Mouse (Mus musculus) activated CD4-positive, CD25-positive, alpha-beta regulatory T cell, adult 4 months (primary cell): ENCODE data around the gene Xab2. TPM values are rescaled to one million over a fixed set of nuclear protein-coding genes. Genes with fewer than 3 reads are reported as not detected.
A peak's percentile ranks its signal among the peaks of the same experiment; 100 is the strongest.

ENCODE experiments used
- ATAC-seq: one replicate; pipeline ENCODE4 v1.8.0; 2017
- polyA plus RNA-seq, 2 experiments: library from polyadenylated mRNA; unstranded; fragments of 100-300 nt; shearing (Covaris generic); gene quantifications; one replicate each; pipeline ENCODE4 v1.2.1; 2017

Gene Xab2
- polyA plus RNA-seq = 10 to 100 TPM; 65.9 to 74.1 TPM

GRCm38 (mm10) chr8:3621199-3621970, at the start of gene Xab2, which contains the start of gene Pet100:
Gene Xab2, minus strand, starts transcription at chr8:3621316.
Gene Pet100, plus strand, starts transcription at chr8:3621548.
- peak; percentile 95 for ATAC-seq

- peak; percentile 31 for ATAC-seq
Measured at GRCm38 (mm10) chr8:3670388-3670787, 49.3 kb upstream of the Xab2 start.

- ATAC-seq = no peak
Measured at GRCm38 (mm10) chr8:3665507-3665906, 44.4 kb upstream of the Xab2 start, which contains the start of gene Mcemp1. Gene Mcemp1, plus strand, starts transcription at chr8:3665754.

GRCm38 (mm10) chr8:3664405-3664804, 43.3 kb upstream of the Xab2 start:
- ATAC-seq = no peak

GRCm38 (mm10) chr8:3660889-3661288, 39.8 kb upstream of the Xab2 start:
- ATAC-seq = no peak

- no peak for ATAC-seq
Measured at GRCm38 (mm10) chr8:3656725-3657381, 35.7 kb upstream of the Xab2 start.

- no peak for ATAC-seq
Measured at GRCm38 (mm10) chr8:3655526-3655925, 34.4 kb upstream of the Xab2 start, which contains the start of gene Retn. Gene Retn, plus strand, starts transcription at chr8:3655770.

GRCm38 (mm10) chr8:3654726-3655508, 33.8 kb upstream of the Xab2 start:
- no peak for ATAC-seq

- no peak for ATAC-seq
Measured at GRCm38 (mm10) chr8:3652845-3653244, 31.7 kb upstream of the Xab2 start.

- no peak for ATAC-seq
Measured at GRCm38 (mm10) chr8:3648990-3649389, 27.9 kb upstream of the Xab2 start.

- ATAC-seq = no peak
Measured at GRCm38 (mm10) chr8:3648268-3648667, 27.2 kb upstream of the Xab2 start.

GRCm38 (mm10) chr8:3647561-3647960, 26.4 kb upstream of the Xab2 start:
- no peak for ATAC-seq

- ATAC-seq = no peak
Measured at GRCm38 (mm10) chr8:3646824-3647531, 25.9 kb upstream of the Xab2 start.

- ATAC-seq = peak; percentile 68
Measured at GRCm38 (mm10) chr8:3645804-3646203, 24.7 kb upstream of the Xab2 start.

- ATAC-seq = no peak
Measured at GRCm38 (mm10) chr8:3631478-3631875, 10.4 kb upstream of the Xab2 start.

- peak; percentile 97 for ATAC-seq
Measured at GRCm38 (mm10) chr8:3630647-3631477, 9.7 kb upstream of the Xab2 start, which contains the start of gene Stxbp2. Gene Stxbp2, plus strand, starts transcription at chr8:3630955.

GRCm38 (mm10) chr8:3628014-3628413, 6.9 kb upstream of the Xab2 start:
- peak; percentile 34 for ATAC-seq

GRCm38 (mm10) chr8:3626971-3627370, 5.9 kb upstream of the Xab2 start:
- no peak for ATAC-seq

- ATAC-seq = no peak
Measured at GRCm38 (mm10) chr8:3625445-3625844, 4.3 kb upstream of the Xab2 start, which contains the start of gene Pcp2. Gene Pcp2, minus strand, starts transcription at chr8:3625545.

- no peak for ATAC-seq
Measured at GRCm38 (mm10) chr8:3622119-3622518, 1.0 kb upstream of the Xab2 start.

GRCm38 (mm10) chr8:3609816-3610150, 11.3 kb downstream of the Xab2 start:
- no peak for ATAC-seq
